Mouse (Mus musculus): ENCODE results near the gene Gm7358. TPM values are rescaled to one million over a fixed set of nuclear protein-coding genes. Genes with fewer than 3 reads are reported as not detected.

Gene Gm7358
- polyA plus RNA-seq (2012; ENCODE audit: low replicate concordance) = not detected in 2 replicates

GRCm38 (mm10) chr17:14059431-14059830, at the start of gene Gm7358:
Gm7358 (minus strand) TSS chr17:14059531.

Other genes with a start within 250 kb of the Gm7358 start
- not detected in 2 replicates for gene Gm7168, start 111.2 kb downstream of the Gm7358 start, polyA plus RNA-seq (2012; ENCODE audit: low replicate concordance)
- not detected in 2 replicates for gene Gm7356, start 55.8 kb downstream of the Gm7358 start, polyA plus RNA-seq (2012; ENCODE audit: low replicate concordance)
- 0.05 TPM in 1 of 2 replicates, not detected in the other for gene Dact2, start 144.8 kb upstream of the Gm7358 start, polyA plus RNA-seq (2012; ENCODE audit: low replicate concordance)
- 1.3 and 6.6 TPM in 2 replicates for gene Smoc2, start 220.0 kb upstream of the Gm7358 start, polyA plus RNA-seq (2012; ENCODE audit: low replicate concordance)

All from leukemia stem cell, adult 10-12 weeks (primary cell).